Mouse (Mus musculus) liver, embryonic 16.5 days (tissue): ENCODE results near the gene Olfr66. TPM values are rescaled to one million over a fixed set of nuclear protein-coding genes. Genes with fewer than 3 reads are reported as not detected.

Source experiments
- ATAC-seq: fragments of 200-750 bp; cut with Nextera tagmentation; 2 replicates; pipeline ENCODE4 v1.8.0; 2017; ENCODE audit warnings: low read depth, mild to moderate bottlenecking, moderate number of reproducible peaks, moderate library complexity
- H3K27ac ChIP-seq: fragments of 300-500 bp; sonication (generic); 2 replicates; pipeline ENCODE4 v1.5.1; 2014; ENCODE audit warnings: mild to moderate bottlenecking, low read length
- H3K27me3 ChIP-seq: fragments of 300-500 bp; sonication (generic); 2 replicates; pipeline ENCODE4 v1.6.1; 2014; ENCODE audit warnings: low read depth, low read length, mixed read lengths; ENCODE audit not compliant: control insufficient read depth, insufficient read depth
- H3K36me3 ChIP-seq: fragments of 300-500 bp; sonication (generic); 2 replicates; pipeline ENCODE4 v1.6.1; 2014; ENCODE audit warnings: mild to moderate bottlenecking; ENCODE audit not compliant: control insufficient read depth, insufficient read depth
- H3K4me1 ChIP-seq: fragments of 300-500 bp; sonication (generic); 2 replicates; pipeline ENCODE4 v1.6.1; 2014; ENCODE audit warnings: low read depth, low read length, mixed read lengths; ENCODE audit not compliant: control insufficient read depth
- H3K4me2 ChIP-seq: fragments of 300-500 bp; sonication (generic); 2 replicates; pipeline ENCODE4 v1.6.1; 2014; ENCODE audit warnings: low read depth, low read length, mixed read lengths
- H3K4me3 ChIP-seq: fragments of 300-500 bp; sonication (generic); 2 replicates; pipeline ENCODE4 v1.5.1; 2014; ENCODE audit warnings: low read depth, mild to moderate bottlenecking, low read length
- H3K9ac ChIP-seq: fragments of 300-500 bp; sonication (generic); 2 replicates; pipeline ENCODE4 v1.6.1; 2014; ENCODE audit warnings: low read depth, low read length
- H3K9me3 ChIP-seq: fragments of 300-500 bp; sonication (generic); replicated peaks from 2 replicates; pipeline ENCODE4 v1.6.1; 2016; ENCODE audit warnings: low read length; ENCODE audit not compliant: control insufficient read depth
- WGBS: fragments of 180-500 bp; shearing (Covaris S2); extraction: QIAGEN DNeasy Blood & Tissue Kit; methylation state at CpG from one replicate; pipeline ENCODE4 v1.1.7; 2014; ENCODE audit not compliant: insufficient replicate concordance; 5-methylcytosine and 5-hydroxymethylcytosine counted together
- polyA plus RNA-seq: library from polyadenylated mRNA; unstranded; fragments of >200 nt; fragmentation: Nextera tagmentation; extraction: Ambion mirVana; gene quantifications from 2 replicates; pipeline ENCODE4 v1.2.1, GENCODE M21; 2015

The Olfr66 gene
- polyA plus RNA-seq, 1 experiment from 2014 or later = not detected

GRCm38 (mm10) chr7:103874451-103874850, 11.6 kb downstream of the Olfr66 start:
- H3K4me2 ChIP-seq = peak overlapping the region; percentile 35; the same call in 1 of the 2 replicates
- 20% methylated on average over 5 of the region's 5 CpGs for WGBS
- H3K4me3 ChIP-seq = no peak overlapping the region
- no peaks in the 10 kb centered on the region for H3K27me3 ChIP-seq
- H3K36me3 ChIP-seq = no peaks in the 10 kb centered on the region
- no peak for ATAC-seq
- peak overlapping the region; percentile 90 for H3K27ac ChIP-seq
- no peaks in the 10 kb centered on the region for H3K9me3 ChIP-seq
- peaks cover 47% of the 10 kb centered on the region for H3K4me1 ChIP-seq
- H3K9ac ChIP-seq = peak overlapping the region; percentile 56

GRCm38 (mm10) chr7:103873064-103873463, 13.0 kb downstream of the Olfr66 start:
- Histone ChIP-seq H3K9ac (peak overlapping the region; percentile 69), H3K36me3 (no peaks in the 10 kb centered on the region), H3K9me3 (no peaks in the 10 kb centered on the region), H3K27ac (peak overlapping the region; percentile 95), H3K4me1 (peaks cover 49% of the 10 kb centered on the region), H3K4me2 (peak overlapping the region; percentile 55), H3K4me3 (no peak overlapping the region), H3K27me3 (no peaks in the 10 kb centered on the region)
- WGBS = 0% methylated on average over 1 of the region's 1 CpGs
- no peak for ATAC-seq

DNA sequence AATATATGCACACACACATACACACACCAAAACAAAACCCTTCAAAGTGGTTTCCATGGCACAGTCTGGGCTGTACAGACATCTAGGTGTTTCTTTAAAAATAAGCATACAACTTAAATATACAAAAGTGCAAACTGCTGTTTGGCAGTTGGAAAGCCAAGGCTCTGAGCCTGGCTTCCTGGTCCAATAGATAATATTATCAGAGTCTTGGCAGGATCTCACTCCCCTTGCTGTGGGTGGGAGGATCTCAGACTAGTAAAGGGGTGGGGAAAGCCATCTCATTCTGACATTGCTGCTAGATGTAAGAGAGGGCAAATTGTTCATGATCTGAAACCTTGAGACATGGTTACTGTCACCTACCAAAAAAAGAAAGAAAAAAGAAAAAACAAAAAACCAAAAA, 15.4 kb downstream of the Olfr66 start:
- no peaks in the 10 kb centered on the region for H3K27me3 ChIP-seq
- H3K9ac ChIP-seq = peak overlapping the region; percentile 69
- H3K4me2 ChIP-seq = peak overlapping the region; percentile 52
- peak overlapping the region; percentile 20 for H3K4me3 ChIP-seq
- H3K36me3 ChIP-seq = no peaks in the 10 kb centered on the region
- ATAC-seq = peak; percentile 87
- H3K4me1 ChIP-seq = peaks cover 46% of the 10 kb centered on the region
- peak overlapping the region; percentile 98 for H3K27ac ChIP-seq
- no peaks in the 10 kb centered on the region for H3K9me3 ChIP-seq

GRCm38 (mm10) chr7:103865716-103866115, 20.3 kb downstream of the Olfr66 start:
- peak overlapping the region; percentile 98 for H3K27ac ChIP-seq
- no peak overlapping the region for H3K4me3 ChIP-seq
- H3K4me2 ChIP-seq = peak overlapping the region; percentile 52
- H3K9me3 ChIP-seq = no peaks in the 10 kb centered on the region
- ATAC-seq = peak; percentile 90
- no peaks in the 10 kb centered on the region for H3K27me3 ChIP-seq
- no peaks in the 10 kb centered on the region for H3K36me3 ChIP-seq
- H3K4me1 ChIP-seq = peaks cover 44% of the 10 kb centered on the region
- H3K9ac ChIP-seq = peak overlapping the region; percentile 67

GRCm38 (mm10) chr7:103861531-103861930, 24.5 kb downstream of the Olfr66 start:
- 37% methylated on average over 3 of the region's 3 CpGs for WGBS
- peak overlapping the region; percentile 73 for H3K9ac ChIP-seq
- H3K4me1 ChIP-seq = peaks cover 32% of the 10 kb centered on the region
- H3K4me3 ChIP-seq = peak overlapping the region; percentile 22; the same call in 1 of the 2 replicates
- H3K9me3 ChIP-seq = no peaks in the 10 kb centered on the region
- no peaks in the 10 kb centered on the region for H3K36me3 ChIP-seq
- ATAC-seq = no peak
- no peaks in the 10 kb centered on the region for H3K27me3 ChIP-seq
- H3K4me2 ChIP-seq = peak overlapping the region; percentile 50
- peak overlapping the region; percentile 99 for H3K27ac ChIP-seq

GRCm38 (mm10) chr7:103860855-103861254, 25.2 kb downstream of the Olfr66 start:
- peak; percentile 79 for ATAC-seq
- Histone ChIP-seq H3K27ac (peak overlapping the region; percentile 99), H3K9ac (peak overlapping the region; percentile 73)

GRCm38 (mm10) chr7:103859076-103859475, 27.0 kb downstream of the Olfr66 start:
- Histone ChIP-seq H3K9me3 (no peaks in the 10 kb centered on the region), H3K4me3 (peak overlapping the region; percentile 7; the same call in 1 of the 2 replicates), H3K4me2 (peak overlapping the region; percentile 35), H3K27me3 (no peaks in the 10 kb centered on the region), H3K9ac (peak overlapping the region; percentile 48), H3K4me1 (peaks cover 28% of the 10 kb centered on the region), H3K36me3 (no peaks in the 10 kb centered on the region), H3K27ac (peak overlapping the region; percentile 93)
- ATAC-seq = peak; percentile 91
- WGBS = 10% methylated on average over 2 of the region's 2 CpGs

More at GRCm38 (mm10) chr7:103860855-103861254, 25.2 kb downstream of the Olfr66 start:
- Histone ChIP-seq H3K9me3 (no peaks in the 10 kb centered on the region), H3K4me2 (peak overlapping the region; percentile 50), H3K36me3 (no peaks in the 10 kb centered on the region), H3K4me3 (peak overlapping the region; percentile 18; the same call in 1 of the 2 replicates), H3K27me3 (no peaks in the 10 kb centered on the region), H3K4me1 (peaks cover 27% of the 10 kb centered on the region)
- WGBS = 4% methylated on average over 1 of the region's 1 CpGs

- Histone ChIP-seq H3K4me2 (0 out of 2 replicates have a peak overlapping the region, but pooled peaks have one; percentile 17), H3K4me3 (no peak overlapping the region), H3K9me3 (no peaks in the 10 kb centered on the region), H3K4me1 (peaks cover 12% of the 10 kb centered on the region), H3K36me3 (no peaks in the 10 kb centered on the region), H3K9ac (no peak overlapping the region; the same call in 1 of the 2 replicates), H3K27me3 (no peaks in the 10 kb centered on the region), H3K27ac (peak overlapping the region; percentile 57)
- no peak for ATAC-seq
- WGBS = 50% methylated on average over 1 of the region's 1 CpGs
Measured at GRCm38 (mm10) chr7:103854669-103855068, 31.4 kb downstream of the Olfr66 start.

DNA sequence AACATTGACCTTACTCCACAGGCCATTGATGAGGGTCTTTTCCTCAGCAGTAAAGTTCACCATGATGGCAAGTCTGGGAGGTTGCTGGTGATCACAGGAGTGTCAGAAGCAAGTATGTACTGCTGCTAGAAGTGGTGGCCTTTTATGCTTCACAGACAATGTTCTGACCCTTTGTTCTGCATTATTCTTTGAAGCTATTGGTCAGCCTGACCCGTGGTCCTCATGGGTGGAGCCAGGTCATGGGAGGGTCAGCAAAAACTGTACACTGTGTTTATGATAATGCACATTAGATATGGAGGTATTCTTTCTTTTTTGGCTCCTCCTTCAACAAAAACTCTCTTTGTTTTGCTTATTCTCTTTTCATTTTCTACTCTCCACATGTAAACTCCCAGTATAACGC, 33.0 kb downstream of the Olfr66 start, which contains the start of gene Hbb-y:
TSS of gene Hbb-y (minus strand) at position 127 of the 400 bp plus-strand sequence.
- H3K9me3 ChIP-seq = no peaks in the 10 kb centered on the region
- no peak within 1 kb of the TSS for H3K9ac ChIP-seq
- no peaks in the 10 kb centered on the region for H3K36me3 ChIP-seq
- H3K27me3 ChIP-seq = no peaks in the 10 kb centered on the region
- no peak for ATAC-seq
- H3K27ac ChIP-seq = peak within 1 kb of the TSS; percentile 65
- WGBS = 51% methylated on average over 2 of the region's 2 CpGs
- H3K4me3 ChIP-seq = no peak within 1 kb of the TSS
- H3K4me2 ChIP-seq = no peak within 1 kb of the TSS
- peaks cover 16% of the 10 kb centered on the region for H3K4me1 ChIP-seq
